Mouse (Mus musculus) spleen, embryonic (tissue): ENCODE results near the gene Apc2.
"Not testable (repeated sequence)": the region's sequence is repeated elsewhere in the genome, so short reads cannot be mapped to it uniquely, and the experiment has no call there.

Experiments
- CTCF ChIA-PET: fragments of 350-600 bp; sonication (Branson Sonifier 250); formaldehyde crosslinking; loops from one replicate; lab custom pipeline; 2022; lab: Charles Lee

Apc2 gene

DNA sequence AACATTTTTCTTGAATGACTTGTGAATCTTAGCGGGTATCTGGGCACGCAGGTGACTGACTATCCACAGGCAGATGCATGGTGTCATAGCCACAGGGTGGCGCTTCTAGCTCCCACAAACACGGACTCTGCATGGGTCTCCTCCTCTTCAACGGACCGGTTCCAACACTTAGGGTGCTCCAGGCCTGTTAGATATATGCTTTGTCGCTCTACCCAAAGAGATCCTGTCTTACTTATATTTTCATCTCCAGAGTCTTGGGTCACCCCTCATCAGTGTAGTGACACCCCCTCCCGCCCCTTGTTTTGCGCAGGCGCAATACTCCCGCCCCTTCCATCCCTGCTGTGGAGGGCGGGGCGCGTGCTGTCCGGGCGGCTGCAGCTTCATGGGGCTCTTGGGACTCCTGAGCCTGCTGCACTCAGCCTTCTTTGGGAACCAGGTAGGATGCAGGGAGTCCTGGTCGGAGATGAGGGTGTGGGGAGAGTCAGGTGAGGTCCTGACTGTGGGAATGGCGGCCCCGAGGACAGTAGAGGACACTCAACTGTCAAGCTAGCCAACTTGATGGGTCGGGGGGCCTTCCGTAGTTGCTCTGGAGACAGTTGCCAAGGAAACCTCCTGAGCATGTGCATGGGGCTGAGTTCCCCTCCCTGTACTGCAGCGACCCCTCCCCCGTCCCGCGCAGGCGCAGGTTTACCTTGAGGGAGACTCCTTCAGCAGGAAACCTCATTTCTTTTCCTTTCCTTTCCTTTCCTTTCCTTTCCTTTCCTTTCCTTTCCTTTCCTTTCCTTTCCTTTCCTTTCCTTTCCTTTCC lies at the start of gene Apc2:
Apc2 (plus strand) TSS at position 360 of the 808 bp plus-strand sequence.
- CTCF ChIA-PET, result no interaction called here

DNA sequence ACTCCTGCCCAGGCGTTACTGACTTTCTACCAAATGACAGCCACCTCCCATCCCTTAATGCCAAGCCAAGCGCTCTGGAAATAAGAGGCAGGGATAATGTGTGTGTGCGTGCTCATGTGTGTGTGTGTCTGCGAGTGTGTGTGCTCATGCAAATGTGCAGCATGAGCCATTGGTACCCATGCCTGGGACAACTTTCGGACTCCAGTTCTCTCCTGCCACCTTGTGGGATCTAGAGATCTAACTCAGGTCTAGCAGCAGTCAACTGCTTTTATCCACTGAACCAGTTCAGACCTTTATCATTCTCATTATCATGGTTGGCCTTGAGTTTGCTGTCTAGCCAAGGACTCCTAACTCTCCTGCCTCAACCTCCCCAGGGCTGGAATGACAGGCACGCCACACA lies 47.9 kb upstream of the Apc2 start:
- CTCF ChIA-PET, result interaction anchor here (1.6 kb wide), 1 partner anchor 47 kb away, joined by 4 read pairs; no protein-coding TSS in a partner anchor

- CTCF ChIA-PET, result not testable (repeated sequence)
Observed at GRCm38 (mm10) chr10:80248437-80248836, 47.3 kb upstream of the Apc2 start.

DNA sequence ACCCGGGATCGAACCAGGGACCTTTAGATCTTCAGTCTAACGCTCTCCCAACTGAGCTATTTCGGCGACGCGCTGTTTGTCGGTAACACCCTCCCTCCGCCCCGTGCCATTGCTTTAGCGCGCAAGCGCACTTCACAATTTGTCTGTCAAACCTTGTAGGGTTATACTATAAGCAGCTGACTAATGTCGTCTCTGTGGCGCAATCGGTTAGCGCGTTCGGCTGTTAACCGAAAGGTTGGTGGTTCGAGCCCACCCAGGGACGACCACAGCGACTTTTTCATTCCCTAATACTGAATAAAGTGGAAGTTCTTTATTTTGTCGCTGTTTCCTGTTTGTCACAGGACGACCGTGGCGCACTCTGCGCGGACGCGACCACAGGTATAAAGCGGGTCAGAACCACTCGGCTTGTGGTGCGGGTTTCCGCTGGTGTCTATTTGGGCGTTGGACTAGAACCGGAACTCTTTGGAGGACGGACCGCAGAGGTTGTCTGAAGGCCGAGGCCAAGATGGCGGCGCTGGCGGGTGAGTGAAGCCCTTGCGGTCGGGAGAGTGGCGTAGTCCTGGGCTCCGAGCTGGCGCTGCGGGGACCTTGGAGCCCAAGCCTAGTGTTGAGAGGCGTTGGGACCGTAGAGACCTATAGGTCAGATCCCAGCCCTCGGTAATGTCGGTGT lies 46.7 kb upstream of the Apc2 start, which contains the start of gene Ndufs7:
Ndufs7 (plus strand) TSS at position 151 of the 670 bp plus-strand sequence.
- CTCF ChIA-PET, result no interaction called here

DNA sequence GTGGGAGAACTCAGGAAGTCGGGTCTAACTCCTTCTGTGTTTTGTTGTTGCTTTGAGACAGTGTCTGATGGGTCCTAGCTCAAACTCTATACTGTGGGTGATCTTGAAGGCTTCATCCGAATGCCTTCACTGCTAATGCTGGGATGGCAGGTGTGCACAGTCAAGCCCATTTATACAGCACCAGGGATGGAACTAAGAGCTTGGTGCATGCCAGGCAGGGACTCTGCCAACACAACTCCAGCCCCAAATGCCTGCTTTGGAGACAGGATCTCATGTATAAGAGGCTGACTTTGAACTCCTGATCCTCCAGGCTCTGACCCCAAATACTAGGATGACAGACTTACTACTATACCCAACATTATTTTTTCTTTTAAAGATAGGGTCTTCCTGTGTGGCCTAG lies 45.7 kb upstream of the Apc2 start:
- CTCF ChIA-PET, result no interaction called here

GRCm38 (mm10) chr10:80250573-80250972 lies 45.2 kb upstream of the Apc2 start:
- CTCF ChIA-PET, result no interaction called here

- CTCF ChIA-PET, result no interaction called here
Observed at GRCm38 (mm10) chr10:80252011-80252410, 43.8 kb upstream of the Apc2 start.

DNA sequence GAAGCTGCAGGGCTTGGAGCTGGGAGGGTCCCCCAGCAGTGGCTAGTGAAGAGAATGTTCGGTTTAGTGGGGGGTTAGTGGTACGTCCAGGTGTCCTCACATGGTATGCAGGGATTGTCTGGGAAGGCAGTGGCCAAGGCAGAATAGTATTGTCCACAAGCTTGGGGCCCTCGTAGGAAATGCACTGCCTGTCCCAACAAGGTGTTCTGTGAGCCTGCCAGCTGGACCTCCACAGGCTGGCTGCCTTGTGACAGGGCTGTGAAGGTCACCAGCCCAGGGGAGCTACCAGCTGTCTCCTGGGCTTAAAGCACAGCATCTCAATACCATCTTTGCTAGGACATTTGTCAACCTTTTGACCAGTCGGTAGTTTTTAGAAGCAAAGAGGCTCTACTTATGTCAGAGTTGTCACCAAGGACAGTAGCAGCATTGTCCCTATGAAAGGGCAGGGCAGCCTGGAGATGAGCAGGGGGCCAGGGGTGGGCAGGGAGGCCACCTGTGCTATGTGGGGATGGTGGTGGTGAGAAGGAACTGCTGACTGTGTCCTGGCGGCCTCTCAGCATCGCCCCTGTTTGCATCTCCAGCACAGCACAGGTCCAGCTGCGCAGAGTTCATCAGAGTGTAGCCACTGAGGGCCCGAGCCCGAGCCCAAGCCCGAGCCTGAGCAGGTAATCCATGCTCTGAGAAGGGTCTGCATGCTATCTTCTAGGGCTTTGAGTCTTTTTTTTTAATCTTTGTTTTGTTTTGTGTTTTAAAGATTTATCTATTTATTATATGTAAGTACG lies 43.1 kb upstream of the Apc2 start:
- CTCF ChIA-PET, result no interaction called here

- CTCF ChIA-PET, result no interaction called here
Observed at GRCm38 (mm10) chr10:80253551-80253950, 42.2 kb upstream of the Apc2 start.

DNA sequence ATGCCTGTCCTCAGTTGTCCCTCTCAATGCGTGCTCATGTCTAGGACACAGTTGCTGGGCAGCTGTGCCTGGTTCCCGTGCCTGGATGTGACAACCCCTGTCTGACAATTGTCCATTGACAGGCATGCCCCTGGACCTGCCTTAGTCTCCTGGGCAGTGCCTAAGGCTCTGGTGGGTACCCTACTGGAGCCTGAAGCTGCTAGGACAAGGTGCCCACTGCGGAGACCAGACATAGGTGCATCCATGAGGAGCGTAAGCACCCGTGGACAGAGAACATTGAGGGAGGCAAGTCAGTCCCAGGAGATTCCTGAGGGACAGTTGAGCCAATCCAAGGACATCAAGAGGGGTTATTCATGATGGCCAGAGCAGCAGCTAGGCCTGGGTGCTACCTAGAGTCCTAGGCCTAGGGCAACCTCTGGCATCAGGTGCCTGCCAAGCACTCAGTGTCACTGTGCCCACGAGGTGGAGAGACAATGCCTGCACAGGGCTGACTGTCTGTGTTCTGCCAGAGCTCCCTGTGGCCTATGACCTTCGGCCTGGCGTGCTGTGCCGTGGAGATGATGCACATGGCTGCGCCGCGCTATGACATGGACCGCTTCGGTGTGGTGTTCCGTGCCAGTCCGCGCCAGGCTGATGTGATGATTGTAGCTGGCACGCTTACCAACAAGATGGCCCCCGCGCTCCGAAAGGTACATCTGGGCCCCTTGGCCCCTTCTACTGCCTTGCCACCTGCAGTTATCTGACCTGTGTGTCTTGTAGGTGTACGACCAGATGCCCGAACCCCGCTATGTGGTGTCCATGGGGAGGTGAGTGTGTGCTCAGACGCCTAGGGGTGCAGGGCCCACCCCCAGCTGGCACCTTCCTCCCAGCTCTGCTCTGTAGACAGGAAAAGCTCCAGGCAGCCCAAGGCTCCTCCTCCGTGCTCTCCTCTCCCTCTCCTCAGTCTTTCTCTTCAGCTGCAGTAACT lies 41.2 kb upstream of the Apc2 start:
- CTCF ChIA-PET, result no interaction called here

- CTCF ChIA-PET, result no interaction called here
Observed at GRCm38 (mm10) chr10:80255881-80256535, 39.8 kb upstream of the Apc2 start.

GRCm38 (mm10) chr10:80257936-80258335 lies 37.8 kb upstream of the Apc2 start:
- CTCF ChIA-PET, result interaction anchor here (0.7 kb wide), 1 partner anchor 87 kb away, joined by 6 read pairs; no protein-coding TSS in a partner anchor

GRCm38 (mm10) chr10:80258752-80259462 lies 36.9 kb upstream of the Apc2 start:
- CTCF ChIA-PET, result no interaction called here

GRCm38 (mm10) chr10:80259463-80259805 lies 36.3 kb upstream of the Apc2 start:
- CTCF ChIA-PET, result no interaction called here

DNA sequence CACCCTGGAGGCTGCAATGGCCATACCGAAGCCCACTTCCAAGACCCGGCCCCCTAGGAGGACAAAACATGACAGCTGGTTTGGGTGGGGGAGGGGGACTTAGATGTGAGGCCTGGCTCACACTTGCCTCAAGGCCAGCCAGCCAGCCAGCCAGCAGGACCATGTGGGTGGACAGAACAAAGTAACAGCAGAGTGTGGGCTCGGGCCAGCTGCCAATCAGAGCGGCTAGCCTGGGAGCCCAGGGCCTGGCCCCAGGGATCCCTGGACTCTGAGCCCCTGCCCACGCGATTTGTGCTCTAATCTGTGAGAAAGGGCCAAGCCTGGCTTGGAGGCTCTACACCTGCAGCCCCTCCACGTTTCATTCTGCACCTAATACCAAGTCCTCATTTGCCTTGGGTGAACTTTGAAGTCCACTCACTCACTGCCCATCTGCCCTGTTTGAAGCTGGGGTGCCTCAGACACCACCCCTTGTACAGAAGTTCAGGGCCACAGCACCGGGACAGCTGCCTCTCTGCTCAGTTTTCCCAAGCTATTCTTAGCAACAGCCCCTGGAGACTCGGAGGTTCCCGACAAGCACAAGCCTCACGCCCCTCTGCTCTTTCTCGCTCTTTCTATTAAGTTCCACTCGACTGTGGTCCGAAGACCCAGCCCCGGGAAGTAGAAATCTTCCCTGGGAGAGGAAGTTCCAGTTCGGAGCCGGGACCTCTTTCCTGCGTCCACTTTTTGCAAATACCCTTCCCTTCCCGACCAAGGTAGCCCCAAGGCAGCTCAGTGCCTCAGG lies 35.7 kb upstream of the Apc2 start:
- CTCF ChIA-PET, result no interaction called here

DNA sequence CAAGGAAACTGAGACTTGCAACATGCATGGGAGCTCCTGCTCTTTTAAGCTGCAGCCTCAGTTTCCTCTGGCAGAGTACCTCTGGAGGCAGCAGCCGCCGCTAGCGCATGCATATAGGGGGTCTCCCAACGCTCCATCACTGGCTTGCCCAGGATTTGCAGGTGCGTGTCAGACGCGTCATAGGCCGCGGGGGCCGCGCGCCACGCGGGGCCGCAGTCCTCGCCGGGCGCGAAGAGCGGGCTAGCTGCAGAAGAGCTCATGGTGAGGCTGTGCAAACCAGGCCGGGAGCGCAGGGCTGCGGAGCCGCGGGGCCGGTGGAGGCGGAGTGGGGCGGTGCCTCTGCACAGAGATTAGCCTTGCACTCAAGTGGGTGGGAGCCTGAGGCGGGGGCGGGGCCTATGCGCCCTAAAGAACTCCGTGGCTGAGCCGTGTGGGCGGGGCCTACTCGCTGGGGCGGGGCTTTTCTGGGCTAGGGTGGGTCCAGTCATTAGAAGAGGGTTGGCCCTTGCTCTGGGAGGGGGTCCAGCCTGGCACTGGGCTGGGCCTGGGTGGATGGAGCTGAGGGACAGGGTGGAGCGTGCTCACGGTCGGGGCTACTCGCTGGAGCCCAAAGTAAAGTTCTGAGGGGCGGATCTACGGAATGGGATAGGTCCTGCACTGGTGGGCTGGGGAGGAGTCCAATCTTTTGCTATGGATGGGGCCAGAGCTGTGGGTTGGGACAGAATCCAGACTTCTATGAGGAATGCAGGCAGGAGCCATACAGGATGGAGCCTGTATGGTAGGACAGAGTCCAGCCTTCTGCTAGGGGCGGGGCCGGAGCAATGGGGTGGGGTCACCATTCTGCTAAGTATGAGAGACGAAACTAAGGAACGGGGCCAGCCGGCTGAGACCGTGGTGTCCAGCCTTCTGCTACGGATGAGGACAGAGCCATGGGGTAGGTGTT lies 34.9 kb upstream of the Apc2 start, which contains the start of the genes Gamt and Dazap1:
Gamt (minus strand) TSS at position 371 of the 943 bp plus-strand sequence.
Dazap1 (plus strand) TSS at position 845 of the 943 bp plus-strand sequence.
- CTCF ChIA-PET, result interaction anchor here (0.6 kb wide), 1 partner anchor 88 kb away, joined by 4 read pairs; the partner anchor contains the start of gene 1600002K03Rik

DNA sequence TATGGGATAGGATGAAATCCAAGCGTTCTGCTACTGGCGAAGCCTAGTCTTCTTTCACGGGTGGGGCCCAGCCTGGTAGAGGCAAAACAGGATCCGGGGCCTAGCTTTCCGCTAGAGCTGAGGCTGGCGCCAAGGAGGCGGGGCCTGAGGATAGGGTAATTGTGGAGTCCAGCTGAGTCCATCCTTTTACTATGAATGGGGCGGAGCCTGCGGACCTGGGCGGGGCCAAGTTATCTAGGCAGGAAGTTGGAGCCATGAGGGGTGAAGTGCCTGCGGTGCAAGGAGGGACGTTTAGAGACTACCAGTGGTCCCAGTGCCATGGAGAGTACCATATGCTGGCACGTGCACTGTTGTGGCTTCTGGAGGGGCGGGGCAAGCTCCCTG lies 34.2 kb upstream of the Apc2 start:
- CTCF ChIA-PET, result no interaction called here

GRCm38 (mm10) chr10:80262169-80262568 lies 33.6 kb upstream of the Apc2 start:
- CTCF ChIA-PET, result no interaction called here
